Mouse (Mus musculus): ENCODE data around the gene Capn15. TPM values are rescaled to one million over a fixed set of nuclear protein-coding genes. Genes with fewer than 3 reads are reported as not detected.

Capn15 gene
- total and polyA plus RNA-seq, 2 experiments from 2014 or later: 15.2 to 24.7 TPM

GRCm38 (mm10) chr17:25980854-25981253, 4.7 kb downstream of the Capn15 start:
- Histone ChIP-seq H3K4me1 (ENCODE audit: insufficient read depth) (peaks cover 10% of the 10 kb centered on the region; the same call in 1 of the 2 replicates), H3K27me3 (ENCODE audit: insufficient read depth, low read length) (no peaks in the 10 kb centered on the region), H3K27ac (ENCODE audit: low read depth, low read length) (no peak overlapping the region), H3K36me3 (ENCODE audit: insufficient read depth) (0 out of 2 replicates have a peak, but pooled peaks cover 3% of the 10 kb centered on the region), H3K9ac (no peak overlapping the region), H3K4me2 (ENCODE audit: low read depth) (no peak overlapping the region), H3K9me3 (ENCODE audit: low read length) (no peaks in the 10 kb centered on the region), H3K4me3 (ENCODE audit: low read depth, low read length) (no peak overlapping the region)
- TF ChIP-seq CTCF (IDR thresholded peaks at IDR 0.05; ENCODE audit: low read depth): no peak
- DNase-seq (no peak), ATAC-seq (no peak)
- 82% methylated on average over 5 of the region's 5 CpGs for WGBS

GRCm38 (mm10) chr17:25979829-25980738, 5.5 kb downstream of the Capn15 start:
- H3K9me3 ChIP-seq (ENCODE audit: low read length): no peaks in the 10 kb centered on the region
- H3K4me1 ChIP-seq (ENCODE audit: insufficient read depth): peaks cover 10% of the 10 kb centered on the region; the same call in 1 of the 2 replicates
- H3K9ac ChIP-seq: no peak overlapping the region
- TF ChIP-seq CTCF (IDR thresholded peaks at IDR 0.05; ENCODE audit: low read depth): no peak
- no peak for DNase-seq
- no peak overlapping the region for H3K4me3 ChIP-seq (ENCODE audit: low read depth, low read length)
- H3K4me2 ChIP-seq (ENCODE audit: low read depth): no peak overlapping the region
- WGBS: 94% methylated on average over 5 of the region's 5 CpGs
- ATAC-seq: no peak
- 0 out of 2 replicates have a peak, but pooled peaks cover 3% of the 10 kb centered on the region for H3K36me3 ChIP-seq (ENCODE audit: insufficient read depth)
- H3K27me3 ChIP-seq (ENCODE audit: insufficient read depth, low read length): no peaks in the 10 kb centered on the region
- no peak overlapping the region for H3K27ac ChIP-seq (ENCODE audit: low read depth, low read length)

GRCm38 (mm10) chr17:25970954-25971707, 14.5 kb downstream of the Capn15 start:
- Histone ChIP-seq H3K4me3 (ENCODE audit: low read depth, low read length) (no peak overlapping the region), H3K36me3 (ENCODE audit: insufficient read depth) (0 out of 2 replicates have a peak, but pooled peaks cover 4% of the 10 kb centered on the region), H3K4me1 (ENCODE audit: insufficient read depth) (no peaks in the 10 kb centered on the region), H3K27ac (ENCODE audit: low read depth, low read length) (no peak overlapping the region), H3K9me3 (ENCODE audit: low read length) (no peaks in the 10 kb centered on the region), H3K9ac (no peak overlapping the region), H3K4me2 (ENCODE audit: low read depth) (no peak overlapping the region), H3K27me3 (ENCODE audit: insufficient read depth, low read length) (no peaks in the 10 kb centered on the region)
- no peak for DNase-seq
- no peak for TF ChIP-seq CTCF (IDR thresholded peaks at IDR 0.05; ENCODE audit: low read depth)
- ATAC-seq: no peak
- 75% methylated on average over 4 of the region's 4 CpGs for WGBS

GRCm38 (mm10) chr17:25970448-25970847, 15.1 kb downstream of the Capn15 start:
- Histone ChIP-seq H3K36me3 (ENCODE audit: insufficient read depth) (0 out of 2 replicates have a peak, but pooled peaks cover 4% of the 10 kb centered on the region), H3K4me2 (ENCODE audit: low read depth) (no peak overlapping the region), H3K9me3 (ENCODE audit: low read length) (no peaks in the 10 kb centered on the region), H3K27ac (ENCODE audit: low read depth, low read length) (no peak overlapping the region), H3K9ac (no peak overlapping the region), H3K4me3 (ENCODE audit: low read depth, low read length) (no peak overlapping the region), H3K27me3 (ENCODE audit: insufficient read depth, low read length) (no peaks in the 10 kb centered on the region), H3K4me1 (ENCODE audit: insufficient read depth) (no peaks in the 10 kb centered on the region)
- no peak for DNase-seq
- TF ChIP-seq CTCF (IDR thresholded peaks at IDR 0.05; ENCODE audit: low read depth): peak; percentile 36; the same call in 1 of the 2 replicates
- ATAC-seq: no peak
- WGBS: 80% methylated on average over 9 of the region's 9 CpGs

- no peak for ATAC-seq
Measured at GRCm38 (mm10) chr17:25968176-25968575, 17.4 kb downstream of the Capn15 start.

GRCm38 (mm10) chr17:25967652-25968051, 17.9 kb downstream of the Capn15 start:
- no peak overlapping the region for H3K4me3 ChIP-seq (ENCODE audit: low read depth, low read length)
- no peak for TF ChIP-seq CTCF (IDR thresholded peaks at IDR 0.05; ENCODE audit: low read depth)

More at GRCm38 (mm10) chr17:25968176-25968575, 17.4 kb downstream of the Capn15 start:
- no peak for DNase-seq
- H3K27ac ChIP-seq (ENCODE audit: low read depth, low read length): no peak overlapping the region
- TF ChIP-seq CTCF (IDR thresholded peaks at IDR 0.05; ENCODE audit: low read depth): no peak
- no peak overlapping the region for H3K9ac ChIP-seq
- no peak overlapping the region for H3K4me2 ChIP-seq (ENCODE audit: low read depth)
- no peaks in the 10 kb centered on the region for H3K9me3 ChIP-seq (ENCODE audit: low read length)
- 86% methylated on average over 1 of the region's 1 CpGs for WGBS
- H3K4me1 ChIP-seq (ENCODE audit: insufficient read depth): no peaks in the 10 kb centered on the region
- H3K36me3 ChIP-seq (ENCODE audit: insufficient read depth): peaks cover 13% of the 10 kb centered on the region
- no peak overlapping the region for H3K4me3 ChIP-seq (ENCODE audit: low read depth, low read length)
- no peaks in the 10 kb centered on the region for H3K27me3 ChIP-seq (ENCODE audit: insufficient read depth, low read length)

More at GRCm38 (mm10) chr17:25967652-25968051, 17.9 kb downstream of the Capn15 start:
- no peak overlapping the region for H3K27ac ChIP-seq (ENCODE audit: low read depth, low read length)
- no peak overlapping the region for H3K4me2 ChIP-seq (ENCODE audit: low read depth)
- DNase-seq (no peak), ATAC-seq (no peak)
- no peaks in the 10 kb centered on the region for H3K27me3 ChIP-seq (ENCODE audit: insufficient read depth, low read length)
- no peaks in the 10 kb centered on the region for H3K9me3 ChIP-seq (ENCODE audit: low read length)
- H3K36me3 ChIP-seq (ENCODE audit: insufficient read depth): peaks cover 18% of the 10 kb centered on the region
- H3K4me1 ChIP-seq (ENCODE audit: insufficient read depth): no peaks in the 10 kb centered on the region
- 54% methylated on average over 3 of the region's 3 CpGs for WGBS
- H3K9ac ChIP-seq: no peak overlapping the region

All from forebrain, postnatal 0 days (tissue).